Mouse (Mus musculus) ovary, adult 2 months (tissue): Measurements from ENCODE around the gene Trap1a. TPM values are rescaled to one million over a fixed set of nuclear protein-coding genes. Genes with fewer than 3 reads are reported as not detected.

Experiments used
- polyA plus RNA-seq: library from polyadenylated mRNA; depleted of rRNA; stranded (reverse); fragments of >200 nt; gene quantifications from 2 replicates; pipeline ENCODE4 v1.2.3, GENCODE M21; 2012; rRNA removed

Gene Trap1a
- polyA plus RNA-seq, result not detected in 2 replicates

DNA sequence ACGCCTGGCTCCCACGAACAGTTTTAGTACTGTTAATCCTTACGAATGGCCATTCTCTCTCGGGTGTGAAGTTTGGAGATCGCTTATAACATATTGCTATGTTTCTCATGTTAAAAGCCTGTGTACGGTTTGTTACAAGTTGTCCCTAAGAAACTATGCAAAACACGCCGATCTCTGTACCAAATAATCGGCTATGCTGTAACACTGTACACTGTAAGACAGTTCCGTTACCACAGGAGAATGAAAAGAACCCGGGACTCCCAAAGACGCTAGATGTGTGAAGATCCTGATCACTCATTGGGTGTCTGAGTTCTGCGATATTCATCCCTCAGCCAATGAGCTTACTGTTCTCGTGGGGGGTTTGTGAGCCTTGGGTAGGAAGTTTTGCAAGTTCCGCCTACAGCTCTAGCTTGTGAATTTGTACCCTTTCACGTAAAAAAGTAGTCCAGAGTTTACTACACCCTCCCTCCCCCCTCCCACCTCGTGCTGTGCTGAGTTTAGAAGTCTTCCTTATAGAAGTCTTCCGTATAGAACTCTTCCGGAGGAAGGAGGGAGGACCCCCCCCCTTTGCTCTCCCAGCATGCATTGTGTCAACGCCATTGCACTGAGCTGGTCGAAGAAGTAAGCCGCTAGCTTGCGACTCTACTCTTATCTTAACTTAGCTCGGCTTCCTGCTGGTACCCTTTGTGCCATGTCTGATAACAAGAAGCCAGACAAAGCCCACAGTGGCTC is at the start of gene Trap1a:
TSS of gene Trap1a (plus strand) at position 421 of the 732 bp plus-strand sequence.

Other genes with a start within 250 kb of the Trap1a start
- gene Serpina7, start 248.4 kb upstream of the Trap1a start, polyA plus RNA-seq, result not detected in 2 replicates
- not detected in 2 replicates for gene 4930513O06Rik, start 247.4 kb upstream of the Trap1a start, polyA plus RNA-seq
- not detected in 2 replicates for gene 4933428M09Rik, start 154.5 kb upstream of the Trap1a start, polyA plus RNA-seq
- gene Mum1l1, start 123.6 kb upstream of the Trap1a start, polyA plus RNA-seq, result 3.3 and 3.5 TPM in 2 replicates
- gene D330045A20Rik, start 146.7 kb downstream of the Trap1a start, polyA plus RNA-seq, result 0.11 and 0.16 TPM in 2 replicates
- gene Rnf128, start 229.6 kb downstream of the Trap1a start, polyA plus RNA-seq, result 18.8 and 35.2 TPM in 2 replicates